Mouse (Mus musculus): ENCODE measurements around the gene Prkch. TPM values are rescaled to one million over a fixed set of nuclear protein-coding genes. Genes with fewer than 3 reads are reported as not detected.
A peak's percentile ranks its signal among the peaks of the same experiment; 100 is the strongest.

Prkch gene
- polyA plus RNA-seq, 1 experiment from 2014 or later: 22.3 TPM

DNA sequence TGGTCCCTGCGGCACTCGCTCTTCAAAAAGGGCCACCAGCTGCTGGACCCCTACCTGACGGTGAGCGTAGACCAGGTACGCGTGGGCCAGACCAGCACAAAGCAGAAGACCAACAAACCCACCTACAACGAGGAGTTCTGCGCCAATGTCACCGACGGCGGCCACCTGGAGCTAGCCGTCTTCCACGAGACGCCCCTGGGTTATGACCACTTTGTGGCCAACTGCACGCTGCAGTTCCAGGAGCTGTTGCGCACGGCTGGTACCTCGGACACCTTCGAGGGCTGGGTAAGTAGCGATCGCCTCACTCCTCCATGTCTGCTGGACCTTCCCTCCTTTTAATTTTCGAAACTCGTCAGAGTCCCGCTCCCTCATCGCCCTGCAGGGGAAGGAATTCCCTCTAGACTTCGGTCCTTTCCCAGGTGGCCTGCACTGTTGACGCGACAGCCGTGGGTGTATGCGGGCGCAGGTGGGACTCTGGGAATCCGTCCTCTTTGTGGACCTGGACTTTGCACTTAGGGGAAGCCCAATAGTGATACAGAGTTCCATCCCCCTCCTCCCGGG lies 725 bp downstream of the Prkch start:
- ATAC-seq (ENCODE audit: low FRiP score, low TSS enrichment) (peak; percentile 42; the same call in 1 of the 2 replicates), DNase-seq (ENCODE audit: low spot score) (peak; percentile 35)
- Histone ChIP-seq H3K9me3 (ENCODE audit: control insufficient read depth, low read length) (no peaks in the 10 kb centered on the region), H3K27me3 (ENCODE audit: control insufficient read depth, insufficient read depth, low read length) (no peaks in the 10 kb centered on the region), H3K36me3 (ENCODE audit: control insufficient read depth, insufficient read depth, low read length) (no peaks in the 10 kb centered on the region), H3K9ac (ENCODE audit: low read length) (peak overlapping the region; percentile 85), H3K4me1 (replicated peaks; ENCODE audit: control insufficient read depth, insufficient read depth) (no peaks in the 10 kb centered on the region), H3K27ac (replicated peaks) (peak overlapping the region; percentile 84), H3K4me2 (replicated peaks; ENCODE audit: low read depth) (peak overlapping the region; percentile 93), H3K4me3 (ENCODE audit: low read depth, low read length) (peak overlapping the region; percentile 77)
- WGBS: under 1% methylated on average over 33 of the region's 33 CpGs
- TF ChIP-seq CTCF (IDR thresholded peaks at IDR 0.05; ENCODE audit: low read depth) (no peak), EP300 (optimal IDR thresholded peaks at IDR 0.05) (no peak)

DNA sequence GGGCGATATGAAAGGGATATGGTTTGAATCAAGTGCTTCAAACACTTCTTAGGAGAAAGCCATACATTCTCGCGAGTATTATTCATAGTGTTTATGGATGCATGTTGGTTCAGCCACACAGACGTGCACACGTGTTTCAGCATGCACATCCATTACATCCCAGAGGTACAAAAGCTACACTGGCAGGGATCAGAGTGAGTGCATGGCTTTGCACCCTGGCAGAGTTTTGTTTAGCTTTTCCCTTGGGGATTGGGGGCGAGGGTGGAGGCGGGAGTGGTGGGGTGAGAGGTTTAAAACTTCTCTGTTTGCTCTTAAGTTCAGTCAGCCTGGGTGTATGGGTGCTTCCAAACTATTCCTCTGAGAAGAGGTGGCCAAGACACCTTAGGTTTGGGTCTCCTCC lies 1.3 kb downstream of the Prkch start:
- peak overlapping the region; percentile 77 for H3K4me3 ChIP-seq (ENCODE audit: low read depth, low read length)
- 3% methylated on average over 7 of the region's 7 CpGs for WGBS

DNA sequence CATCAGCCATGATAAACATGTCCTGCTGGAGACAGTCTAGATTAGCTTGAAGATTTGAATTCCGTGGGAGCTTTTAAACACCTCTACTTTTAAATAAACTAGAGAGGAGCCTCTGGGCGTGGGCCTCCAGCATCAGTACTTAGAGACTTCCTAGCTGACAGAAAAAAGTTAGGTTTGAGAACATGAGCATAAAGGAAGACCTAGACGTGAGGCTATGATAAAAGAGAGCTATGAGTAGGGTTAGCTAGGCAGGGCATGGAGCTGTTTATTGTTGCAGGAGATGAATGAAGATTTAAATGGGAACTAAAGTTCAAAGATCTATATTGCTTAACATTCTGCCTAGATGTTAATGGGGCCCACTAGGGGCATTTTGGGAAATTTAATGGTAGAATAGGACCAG lies 2.7 kb downstream of the Prkch start:
- H3K27ac ChIP-seq (replicated peaks): no peak overlapping the region
- H3K4me1 ChIP-seq (replicated peaks; ENCODE audit: control insufficient read depth, insufficient read depth): no peaks in the 10 kb centered on the region
- H3K36me3 ChIP-seq (ENCODE audit: control insufficient read depth, insufficient read depth, low read length): no peaks in the 10 kb centered on the region
- H3K4me2 ChIP-seq (replicated peaks; ENCODE audit: low read depth): 0 out of 2 replicates have a peak overlapping the region, but pooled peaks have one; percentile 18
- H3K9me3 ChIP-seq (ENCODE audit: control insufficient read depth, low read length): no peaks in the 10 kb centered on the region
- DNase-seq (ENCODE audit: low spot score): no peak
- no peak for ATAC-seq (ENCODE audit: low FRiP score, low TSS enrichment)
- no peaks in the 10 kb centered on the region for H3K27me3 ChIP-seq (ENCODE audit: control insufficient read depth, insufficient read depth, low read length)
- WGBS: 50% methylated on average over 3 of the region's 3 CpGs
- no peak overlapping the region for H3K9ac ChIP-seq (ENCODE audit: low read length)
- TF ChIP-seq CTCF (IDR thresholded peaks at IDR 0.05; ENCODE audit: low read depth) (no peak), EP300 (optimal IDR thresholded peaks at IDR 0.05) (no peak)
- 0 out of 2 replicates have a peak overlapping the region, but pooled peaks have one; percentile 12 for H3K4me3 ChIP-seq (ENCODE audit: low read depth, low read length)

More for the DNA sequence above, 1.3 kb downstream of the Prkch start:
- no peak for ATAC-seq (ENCODE audit: low FRiP score, low TSS enrichment)
- TF ChIP-seq EP300 (optimal IDR thresholded peaks at IDR 0.05): no peak
- TF ChIP-seq CTCF (IDR thresholded peaks at IDR 0.05; ENCODE audit: low read depth): no peak
- Histone ChIP-seq H3K27me3 (ENCODE audit: control insufficient read depth, insufficient read depth, low read length) (no peaks in the 10 kb centered on the region), H3K9ac (ENCODE audit: low read length) (no peak overlapping the region; the same call in 1 of the 2 replicates), H3K4me1 (replicated peaks; ENCODE audit: control insufficient read depth, insufficient read depth) (no peaks in the 10 kb centered on the region), H3K36me3 (ENCODE audit: control insufficient read depth, insufficient read depth, low read length) (no peaks in the 10 kb centered on the region), H3K4me2 (replicated peaks; ENCODE audit: low read depth) (peak overlapping the region; percentile 93), H3K27ac (replicated peaks) (no peak overlapping the region), H3K9me3 (ENCODE audit: control insufficient read depth, low read length) (no peaks in the 10 kb centered on the region)
- no peak for DNase-seq (ENCODE audit: low spot score)

DNA sequence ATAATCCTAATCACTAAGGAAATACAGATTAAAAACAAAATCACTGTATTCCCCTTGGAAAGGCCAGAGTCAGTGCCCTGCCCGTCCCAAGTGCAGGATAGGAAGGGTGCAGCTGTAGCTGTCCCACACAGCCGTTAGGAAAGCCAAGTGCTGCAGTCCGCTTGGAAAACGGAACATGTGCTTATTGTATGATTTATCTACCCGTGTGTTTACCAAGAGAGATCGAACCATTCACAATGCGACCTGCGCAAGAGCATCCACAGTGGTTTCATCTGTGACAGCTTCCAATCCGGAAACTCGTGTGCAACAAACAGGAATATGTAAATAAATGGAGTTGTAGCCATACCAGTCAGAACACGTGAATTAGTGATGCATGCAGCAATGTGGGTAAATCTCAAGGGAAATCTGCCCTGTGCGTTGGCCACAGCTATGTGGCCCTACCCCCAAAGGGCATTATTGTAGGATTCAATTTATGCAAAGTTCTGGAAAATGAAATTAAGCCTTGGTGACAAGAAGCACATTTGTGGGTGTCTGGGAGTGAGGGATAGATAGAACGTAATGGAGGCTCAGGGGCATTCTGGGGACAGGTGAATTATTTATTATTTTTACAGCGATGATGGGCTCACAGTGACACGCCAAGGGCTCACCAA lies 6.2 kb downstream of the Prkch start:
- no peak for ATAC-seq (ENCODE audit: low FRiP score, low TSS enrichment)
- no peak overlapping the region for H3K9ac ChIP-seq (ENCODE audit: low read length)
- no peak for TF ChIP-seq EP300 (optimal IDR thresholded peaks at IDR 0.05)
- TF ChIP-seq CTCF (IDR thresholded peaks at IDR 0.05; ENCODE audit: low read depth): no peak
- no peaks in the 10 kb centered on the region for H3K9me3 ChIP-seq (ENCODE audit: control insufficient read depth, low read length)
- no peaks in the 10 kb centered on the region for H3K4me1 ChIP-seq (replicated peaks; ENCODE audit: control insufficient read depth, insufficient read depth)
- H3K36me3 ChIP-seq (ENCODE audit: control insufficient read depth, insufficient read depth, low read length): no peaks in the 10 kb centered on the region
- no peak overlapping the region for H3K4me2 ChIP-seq (replicated peaks; ENCODE audit: low read depth)
- no peak overlapping the region for H3K4me3 ChIP-seq (ENCODE audit: low read depth, low read length)
- DNase-seq (ENCODE audit: low spot score): no peak
- 74% methylated on average over 15 of the region's 15 CpGs for WGBS
- no peaks in the 10 kb centered on the region for H3K27me3 ChIP-seq (ENCODE audit: control insufficient read depth, insufficient read depth, low read length)
- H3K27ac ChIP-seq (replicated peaks): no peak overlapping the region

DNA sequence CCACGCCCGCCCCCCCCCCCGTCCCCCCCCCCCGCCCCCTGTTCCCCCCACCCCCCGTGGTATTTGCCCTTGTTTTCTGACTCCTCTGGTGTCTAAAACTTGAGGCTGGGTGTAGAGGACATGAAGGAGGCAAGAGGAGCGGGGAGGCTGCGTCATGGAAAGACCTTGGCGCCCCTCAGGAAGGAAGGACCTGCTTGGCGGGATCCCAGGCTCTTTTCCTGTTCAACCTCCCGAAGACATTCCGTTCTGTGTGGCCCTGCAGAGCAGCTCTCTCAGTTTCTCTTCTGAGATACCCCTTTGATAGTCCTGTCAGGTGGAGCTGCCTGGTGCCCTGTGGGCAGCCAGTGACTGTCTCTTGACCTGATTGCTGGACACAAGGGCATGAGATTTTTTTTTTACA lies 7.0 kb downstream of the Prkch start:
- H3K9ac ChIP-seq (ENCODE audit: low read length): no peak overlapping the region
- no peaks in the 10 kb centered on the region for H3K27me3 ChIP-seq (ENCODE audit: control insufficient read depth, insufficient read depth, low read length)
- no peaks in the 10 kb centered on the region for H3K4me1 ChIP-seq (replicated peaks; ENCODE audit: control insufficient read depth, insufficient read depth)
- H3K4me2 ChIP-seq (replicated peaks; ENCODE audit: low read depth): no peak overlapping the region
- 70% methylated on average over 8 of the region's 11 CpGs for WGBS
- no peak for ATAC-seq (ENCODE audit: low FRiP score, low TSS enrichment)
- no peak for DNase-seq (ENCODE audit: low spot score)
- no peak overlapping the region for H3K4me3 ChIP-seq (ENCODE audit: low read depth, low read length)
- no peak overlapping the region for H3K27ac ChIP-seq (replicated peaks)
- H3K36me3 ChIP-seq (ENCODE audit: control insufficient read depth, insufficient read depth, low read length): no peaks in the 10 kb centered on the region
- TF ChIP-seq CTCF (IDR thresholded peaks at IDR 0.05; ENCODE audit: low read depth) (no peak), EP300 (optimal IDR thresholded peaks at IDR 0.05) (no peak)
- H3K9me3 ChIP-seq (ENCODE audit: control insufficient read depth, low read length): no peaks in the 10 kb centered on the region

Data from stomach, postnatal 0 days (tissue).